Mouse (Mus musculus) kidney, adult 18-20 months (tissue): Measurements from ENCODE around the gene 9030025P20Rik.
"Not testable (repeated sequence)": the region's sequence is repeated elsewhere in the genome, so short reads cannot be mapped to it uniquely, and the experiment has no call there.

Experiments
- DNase-seq: peaks from one replicate; pipeline ENCODE4 v3.0.0; 2021

Gene 9030025P20Rik

GRCm38 (mm10) chr17:14992522-14993138 is 14.4 kb downstream of the 9030025P20Rik start:
- DNase-seq, result not testable (repeated sequence)

GRCm38 (mm10) chr17:14993139-14993832 is 15.0 kb downstream of the 9030025P20Rik start:
- DNase-seq, result not testable (repeated sequence)

GRCm38 (mm10) chr17:14994140-14994539 is 15.9 kb downstream of the 9030025P20Rik start:
- not testable (repeated sequence) for DNase-seq

GRCm38 (mm10) chr17:15000047-15000446 is 21.8 kb downstream of the 9030025P20Rik start:
- DNase-seq, result not testable (repeated sequence)

GRCm38 (mm10) chr17:15009088-15009487 is 30.8 kb downstream of the 9030025P20Rik start:
- DNase-seq, result not testable (repeated sequence)

- not testable (repeated sequence) for DNase-seq
Observed at GRCm38 (mm10) chr17:15009706-15010413, 31.6 kb downstream of the 9030025P20Rik start, which contains the start of gene Gm3435. TSS of gene Gm3435 (plus strand) at chr17:15010176.

GRCm38 (mm10) chr17:15021503-15022220 is 43.4 kb downstream of the 9030025P20Rik start:
- peak; percentile 3 for DNase-seq

GRCm38 (mm10) chr17:15023878-15024492 is 45.7 kb downstream of the 9030025P20Rik start:
- DNase-seq, result not testable (repeated sequence)

- not testable (repeated sequence) for DNase-seq
Observed at GRCm38 (mm10) chr17:15024502-15025193, 46.4 kb downstream of the 9030025P20Rik start.

- not testable (repeated sequence) for DNase-seq
Observed at GRCm38 (mm10) chr17:15025513-15025912, 47.2 kb downstream of the 9030025P20Rik start.

GRCm38 (mm10) chr17:15031414-15031813 is 53.1 kb downstream of the 9030025P20Rik start:
- DNase-seq, result not testable (repeated sequence)

GRCm38 (mm10) chr17:15040455-15040854 is 62.2 kb downstream of the 9030025P20Rik start:
- DNase-seq, result not testable (repeated sequence)
